Mouse (Mus musculus): ENCODE results near the gene Dynll2. TPM values are rescaled to one million over a fixed set of nuclear protein-coding genes. Genes with fewer than 3 reads are reported as not detected.

Dynll2 gene
- polyA plus RNA-seq (2014; fragmentation: Illumina TruSeq; extraction: RNeasy Lipid Tissue Mini Kit (QIAGEN cat#74804); ENCODE audit: low read depth, low replicate concordance): 168 TPM

GRCm38 (mm10) chr11:87986831-87987793 is at the start of gene Dynll2:
Gene Dynll2 (minus strand): TSS chr11:87987533.

Other genes with a start within 250 kb of the Dynll2 start
- gene Supt4a, start 250.0 kb downstream of the Dynll2 start, polyA plus RNA-seq (2014; fragmentation: Illumina TruSeq; extraction: RNeasy Lipid Tissue Mini Kit (QIAGEN cat#74804); ENCODE audit: low read depth, low replicate concordance): 69.9 TPM
- gene Tspoap1, start 227.0 kb downstream of the Dynll2 start, polyA plus RNA-seq (2014; fragmentation: Illumina TruSeq; extraction: RNeasy Lipid Tissue Mini Kit (QIAGEN cat#74804); ENCODE audit: low read depth, low replicate concordance): 4.8 TPM
- gene Mpo, start 194.0 kb downstream of the Dynll2 start, polyA plus RNA-seq (2014; fragmentation: Illumina TruSeq; extraction: RNeasy Lipid Tissue Mini Kit (QIAGEN cat#74804); ENCODE audit: low read depth, low replicate concordance): not detected
- not detected for gene Lpo, start 159.2 kb downstream of the Dynll2 start, polyA plus RNA-seq (2014; fragmentation: Illumina TruSeq; extraction: RNeasy Lipid Tissue Mini Kit (QIAGEN cat#74804); ENCODE audit: low read depth, low replicate concordance)
- 14.8 TPM for gene Mks1, start 134.3 kb downstream of the Dynll2 start, polyA plus RNA-seq (2014; fragmentation: Illumina TruSeq; extraction: RNeasy Lipid Tissue Mini Kit (QIAGEN cat#74804); ENCODE audit: low read depth, low replicate concordance)
- not detected for gene Epx, start 112.0 kb downstream of the Dynll2 start, polyA plus RNA-seq (2014; fragmentation: Illumina TruSeq; extraction: RNeasy Lipid Tissue Mini Kit (QIAGEN cat#74804); ENCODE audit: low read depth, low replicate concordance)
- not detected for gene Olfr462, start 95.3 kb downstream of the Dynll2 start, polyA plus RNA-seq (2014; fragmentation: Illumina TruSeq; extraction: RNeasy Lipid Tissue Mini Kit (QIAGEN cat#74804); ENCODE audit: low read depth, low replicate concordance)
- not detected for gene Olfr463, start 90.1 kb downstream of the Dynll2 start, polyA plus RNA-seq (2014; fragmentation: Illumina TruSeq; extraction: RNeasy Lipid Tissue Mini Kit (QIAGEN cat#74804); ENCODE audit: low read depth, low replicate concordance)
- gene Olfr464, start 66.6 kb downstream of the Dynll2 start, polyA plus RNA-seq (2014; fragmentation: Illumina TruSeq; extraction: RNeasy Lipid Tissue Mini Kit (QIAGEN cat#74804); ENCODE audit: low read depth, low replicate concordance): not detected
- gene Srsf1, start 59.8 kb upstream of the Dynll2 start, polyA plus RNA-seq (2014; fragmentation: Illumina TruSeq; extraction: RNeasy Lipid Tissue Mini Kit (QIAGEN cat#74804); ENCODE audit: low read depth, low replicate concordance): 244 TPM
- gene Vezf1, start 80.7 kb upstream of the Dynll2 start, polyA plus RNA-seq (2014; fragmentation: Illumina TruSeq; extraction: RNeasy Lipid Tissue Mini Kit (QIAGEN cat#74804); ENCODE audit: low read depth, low replicate concordance): 32.7 TPM
- gene Cuedc1, start 110.5 kb upstream of the Dynll2 start, polyA plus RNA-seq (2014; fragmentation: Illumina TruSeq; extraction: RNeasy Lipid Tissue Mini Kit (QIAGEN cat#74804); ENCODE audit: low read depth, low replicate concordance): 54.7 TPM
- gene Mrps23, start 216.9 kb upstream of the Dynll2 start, polyA plus RNA-seq (2014; fragmentation: Illumina TruSeq; extraction: RNeasy Lipid Tissue Mini Kit (QIAGEN cat#74804); ENCODE audit: low read depth, low replicate concordance): 65.5 TPM